Mouse (Mus musculus): Measurements from ENCODE around the gene Epb41. TPM values are rescaled to one million over a fixed set of nuclear protein-coding genes. Genes with fewer than 3 reads are reported as not detected.
A peak's percentile ranks its signal among the peaks of the same experiment; 100 is the strongest.

Gene Epb41
- total and polyA plus RNA-seq, 3 experiments: 58.7 to 256 (median 128) TPM

- WGBS: 55% methylated on average over 7 of the region's 7 CpGs
- Histone ChIP-seq H3K4me3 (no peak overlapping the region), H3K36me3 (ENCODE audit: control insufficient read depth, insufficient read depth, low read length) (0 out of 2 replicates have a peak, but pooled peaks cover 2% of the 10 kb centered on the region), H3K27ac (peak overlapping the region; percentile 8), H3K27me3 (ENCODE audit: control insufficient read depth, insufficient read depth, low read length) (no peaks in the 10 kb centered on the region), H3K4me1 (ENCODE audit: control insufficient read depth, insufficient read depth, low read length) (peaks cover 13% of the 10 kb centered on the region), H3K9ac (ENCODE audit: low read depth, low read length) (no peak overlapping the region), H3K79me2 (replicated peaks; ENCODE audit: control insufficient read depth, insufficient read depth, low read length) (0 out of 2 replicates have a peak, but pooled peaks cover 2% of the 10 kb centered on the region)
- DNase-seq: peak; percentile 50 to 57
- intact Hi-C loops (cut with DNase I): loop anchor here (2.0 kb wide), 2 partner anchors 162 to 218 kb away; no protein-coding TSS in a partner anchor
- TF ChIP-seq POLR2A (IDR thresholded peaks at IDR 0.05; ENCODE audit: insufficient read depth, low read depth, low read length) (peak; percentile 32; the same call in 1 of the 2 replicates), CTCF (IDR thresholded peaks at IDR 0.05) (no peak)
These were observed 3.2 kb upstream of the Epb41 start for GRCm38 (mm10) chr4:132078296-132078714.

- 24% methylated on average over 7 of the region's 7 CpGs for WGBS
- Histone ChIP-seq H3K9ac (ENCODE audit: low read depth, low read length) (no peak overlapping the region), H3K79me2 (replicated peaks; ENCODE audit: control insufficient read depth, insufficient read depth, low read length) (0 out of 2 replicates have a peak, but pooled peaks cover 2% of the 10 kb centered on the region), H3K27ac (peak overlapping the region; percentile 91), H3K4me1 (ENCODE audit: control insufficient read depth, insufficient read depth, low read length) (peaks cover 16% of the 10 kb centered on the region), H3K4me3 (no peak overlapping the region), H3K27me3 (ENCODE audit: control insufficient read depth, insufficient read depth, low read length) (no peaks in the 10 kb centered on the region), H3K36me3 (ENCODE audit: control insufficient read depth, insufficient read depth, low read length) (0 out of 2 replicates have a peak, but pooled peaks cover 2% of the 10 kb centered on the region)
- peak in 1 of 2 experiments; percentile 30 for DNase-seq
- TF ChIP-seq CTCF (IDR thresholded peaks at IDR 0.05) (no peak), EP300 (IDR thresholded peaks at IDR 0.05; ENCODE audit: insufficient read depth, low read depth, low read length) (no peak), POLR2A (IDR thresholded peaks at IDR 0.05; ENCODE audit: insufficient read depth, low read depth, low read length) (no peak)
- intact Hi-C loops (cut with DNase I): no loop called here
These were observed 2.3 kb upstream of the Epb41 start for GRCm38 (mm10) chr4:132077445-132077844.

GRCm38 (mm10) chr4:132076480-132077405, 1.6 kb upstream of the Epb41 start:
- DNase-seq: peak; percentile 70 to 78
- intact Hi-C loops (cut with DNase I): no loop called here
- Histone ChIP-seq H3K79me2 (replicated peaks; ENCODE audit: control insufficient read depth, insufficient read depth, low read length) (0 out of 2 replicates have a peak, but pooled peaks cover 4% of the 10 kb centered on the region), H3K36me3 (ENCODE audit: control insufficient read depth, insufficient read depth, low read length) (0 out of 2 replicates have a peak, but pooled peaks cover 2% of the 10 kb centered on the region), H3K27me3 (ENCODE audit: control insufficient read depth, insufficient read depth, low read length) (no peaks in the 10 kb centered on the region), H3K27ac (peak overlapping the region; percentile 91), H3K4me1 (ENCODE audit: control insufficient read depth, insufficient read depth, low read length) (peaks cover 17% of the 10 kb centered on the region), H3K4me3 (peak overlapping the region; percentile 6; the same call in 1 of the 2 replicates), H3K9ac (ENCODE audit: low read depth, low read length) (0 out of 2 replicates have a peak overlapping the region, but pooled peaks have one; percentile 3)
- 16% methylated on average over 20 of the region's 20 CpGs for WGBS
- no peak for TF ChIP-seq POLR2A (IDR thresholded peaks at IDR 0.05; ENCODE audit: insufficient read depth, low read depth, low read length)
- 0 out of 2 replicates have a peak, but pooled peaks have one; percentile 51 for TF ChIP-seq EP300 (IDR thresholded peaks at IDR 0.05; ENCODE audit: insufficient read depth, low read depth, low read length)
- no peak for TF ChIP-seq CTCF (IDR thresholded peaks at IDR 0.05)

- Histone ChIP-seq H3K36me3 (ENCODE audit: control insufficient read depth, insufficient read depth, low read length) (0 out of 2 replicates have a peak, but pooled peaks cover 2% of the 10 kb centered on the region), H3K79me2 (replicated peaks; ENCODE audit: control insufficient read depth, insufficient read depth, low read length) (0 out of 2 replicates have a peak, but pooled peaks cover 4% of the 10 kb centered on the region), H3K4me1 (ENCODE audit: control insufficient read depth, insufficient read depth, low read length) (peaks cover 17% of the 10 kb centered on the region), H3K9ac (ENCODE audit: low read depth, low read length) (no peak overlapping the region), H3K27me3 (ENCODE audit: control insufficient read depth, insufficient read depth, low read length) (no peaks in the 10 kb centered on the region), H3K27ac (peak overlapping the region; percentile 91), H3K4me3 (no peak overlapping the region)
- TF ChIP-seq POLR2A (IDR thresholded peaks at IDR 0.05; ENCODE audit: insufficient read depth, low read depth, low read length) (no peak), EP300 (IDR thresholded peaks at IDR 0.05; ENCODE audit: insufficient read depth, low read depth, low read length) (no peak), CTCF (IDR thresholded peaks at IDR 0.05) (no peak)
- peak in 1 of 2 experiments; percentile 23 for DNase-seq
- intact Hi-C loops (cut with DNase I): loop anchor here (2.0 kb wide), 1 partner anchor 43 kb away; no protein-coding TSS in a partner anchor
- WGBS: 56% methylated on average over 1 of the region's 1 CpGs
These were observed 675 bp upstream of the Epb41 start for GRCm38 (mm10) chr4:132075796-132076195.

- H3K27me3 ChIP-seq (ENCODE audit: control insufficient read depth, insufficient read depth, low read length): no peaks in the 10 kb centered on the region
- whole genome bisulfite sequencing: 2% methylated on average over 42 of the region's 42 CpGs
- H3K79me2 ChIP-seq (replicated peaks; ENCODE audit: control insufficient read depth, insufficient read depth, low read length): 0 out of 2 replicates have a peak, but pooled peaks cover 4% of the 10 kb centered on the region
- H3K36me3 ChIP-seq (ENCODE audit: control insufficient read depth, insufficient read depth, low read length): 0 out of 2 replicates have a peak, but pooled peaks cover 2% of the 10 kb centered on the region
- peak within 1 kb of the TSS; percentile 96 for H3K9ac ChIP-seq (ENCODE audit: low read depth, low read length)
- peak; percentile 74 to 79 for DNase-seq
- peak within 1 kb of the TSS; percentile 85 for H3K4me3 ChIP-seq
- intact Hi-C loops (cut with DNase I): loop anchor here (2.0 kb wide), 1 partner anchor 42 kb away; no protein-coding TSS in a partner anchor
- TF ChIP-seq CTCF (IDR thresholded peaks at IDR 0.05): no peak; the same call in 1 of the 2 replicates
- no peak for TF ChIP-seq EP300 (IDR thresholded peaks at IDR 0.05; ENCODE audit: insufficient read depth, low read depth, low read length)
- TF ChIP-seq POLR2A (IDR thresholded peaks at IDR 0.05; ENCODE audit: insufficient read depth, low read depth, low read length): 0 out of 2 replicates have a peak, but pooled peaks have one; percentile 40
- peaks cover 16% of the 10 kb centered on the region for H3K4me1 ChIP-seq (ENCODE audit: control insufficient read depth, insufficient read depth, low read length)
- H3K27ac ChIP-seq: peak within 1 kb of the TSS; percentile 91
These were observed 816 bp downstream of the Epb41 start, which contains the start of gene Gm10300 for GRCm38 (mm10) chr4:132074077-132074932. Gene Gm10300, plus strand, starts transcription at chr4:132074697.

Measured in heart, adult 2 months (tissue).